Mouse (Mus musculus) thymus, adult 2 months (tissue): ENCODE results near the gene Iars2.

ENCODE experiments used
- CTCF ChIP-seq: fragments of 200-500 bp; IDR thresholded peaks from 2 replicates; pipeline ENCODE4 v1.5.1; 2012; ENCODE audit warnings: mild to moderate bottlenecking, control low read depth, low read length, moderate library complexity, borderline replicate concordance; ENCODE audit not compliant: control insufficient read depth, poor library complexity, insufficient read depth; ENCODE audit errors: extremely low read depth
- POLR2A ChIP-seq: fragments of 200-500 bp; IDR thresholded peaks from 2 replicates; pipeline ENCODE4 v1.6.1; 2012; ENCODE audit warnings: mild to moderate bottlenecking, low read length, control low read depth, moderate library complexity; ENCODE audit not compliant: control insufficient read depth, poor library complexity, insufficient read depth; ENCODE audit errors: extremely low read depth

GRCm38 (mm10) chr1:185369979-185370378 lies 40.8 kb upstream of the Iars2 start:
- TF ChIP-seq POLR2A, result no peak
- no peak for TF ChIP-seq CTCF
